Mouse (Mus musculus) hindbrain, embryonic 11.5 days (tissue): Measurements from ENCODE around the gene Hdgfl2. TPM values are rescaled to one million over a fixed set of nuclear protein-coding genes. Genes with fewer than 3 reads are reported as not detected.
"Not testable (repeated sequence)": the region's sequence is repeated elsewhere in the genome, so short reads cannot be mapped to it uniquely, and the experiment has no call there.

ENCODE experiments used
- ATAC-seq: fragments of 200-750 bp; cut with Nextera tagmentation; 2 replicates; pipeline ENCODE4 v1.8.0; 2017; ENCODE audit warnings: mild to moderate bottlenecking, moderate TSS enrichment, moderate library complexity; ENCODE audit not compliant: low FRiP score
- DNase-seq: peaks from one replicate; pipeline ENCODE4 v3.0.0-alpha.2; 2015; ENCODE audit warnings: low spot score
- H3K27ac ChIP-seq: fragments of 300-500 bp; sonication (generic); 2 replicates; pipeline ENCODE4 v1.5.1; 2014; ENCODE audit warnings: mild to moderate bottlenecking, low read depth, low read length
- H3K27me3 ChIP-seq: fragments of 300-500 bp; sonication (generic); 2 replicates; pipeline ENCODE4 v1.6.1; 2014; ENCODE audit warnings: mild to moderate bottlenecking, low read length, moderate library complexity, mixed read lengths; ENCODE audit not compliant: control insufficient read depth, insufficient read depth
- H3K36me3 ChIP-seq: fragments of 300-500 bp; sonication (generic); 2 replicates; pipeline ENCODE4 v1.6.1; 2014; ENCODE audit warnings: mild to moderate bottlenecking, low read length, moderate library complexity, mixed read lengths; ENCODE audit not compliant: control insufficient read depth, insufficient read depth
- H3K4me1 ChIP-seq: fragments of 300-500 bp; sonication (generic); replicated peaks from 2 replicates; pipeline ENCODE4 v1.6.1; 2014; ENCODE audit warnings: low read length, mixed read lengths; ENCODE audit not compliant: control insufficient read depth, insufficient read depth
- H3K4me2 ChIP-seq: fragments of 300-500 bp; sonication (generic); replicated peaks from 2 replicates; pipeline ENCODE4 v1.6.1; 2014; ENCODE audit warnings: mild to moderate bottlenecking, low read depth, low read length
- H3K4me3 ChIP-seq: fragments of 300-500 bp; sonication (generic); 2 replicates; pipeline ENCODE4 v1.5.1; 2014; ENCODE audit warnings: low read depth, low read length
- H3K9ac ChIP-seq: fragments of 300-500 bp; sonication (generic); 2 replicates; pipeline ENCODE4 v1.6.1; 2014; ENCODE audit warnings: low read depth, low read length
- H3K9me3 ChIP-seq: fragments of 300-500 bp; sonication (generic); 2 replicates; pipeline ENCODE4 v1.6.1; 2016; ENCODE audit warnings: low read length; ENCODE audit not compliant: control insufficient read depth
- WGBS: fragments of 180-500 bp; shearing (Covaris S2); extraction: QIAGEN DNeasy Blood & Tissue Kit; methylation state at CpG from one replicate; pipeline ENCODE4 v1.1.7; 2014; 5-methylcytosine and 5-hydroxymethylcytosine counted together
- polyA plus RNA-seq: library from polyadenylated mRNA; unstranded; fragments of >200 nt; fragmentation: Nextera tagmentation; extraction: Ambion mirVana; gene quantifications from 2 replicates; pipeline ENCODE4 v1.2.1, GENCODE M21; 2014

The Hdgfl2 gene
- polyA plus RNA-seq, 1 experiment from 2014 or later, result 100 TPM

GRCm38 (mm10) chr17:56106436-56106835, 27.0 kb downstream of the Hdgfl2 start:
- not testable (repeated sequence) for H3K4me3 ChIP-seq, H3K9me3 ChIP-seq, H3K27me3 ChIP-seq, H3K27ac ChIP-seq, H3K4me1 ChIP-seq, H3K9ac ChIP-seq, H3K4me2 ChIP-seq, ATAC-seq, H3K36me3 ChIP-seq, DNase-seq
- WGBS, result 94% methylated on average over 4 of the region's 4 CpGs

DNA sequence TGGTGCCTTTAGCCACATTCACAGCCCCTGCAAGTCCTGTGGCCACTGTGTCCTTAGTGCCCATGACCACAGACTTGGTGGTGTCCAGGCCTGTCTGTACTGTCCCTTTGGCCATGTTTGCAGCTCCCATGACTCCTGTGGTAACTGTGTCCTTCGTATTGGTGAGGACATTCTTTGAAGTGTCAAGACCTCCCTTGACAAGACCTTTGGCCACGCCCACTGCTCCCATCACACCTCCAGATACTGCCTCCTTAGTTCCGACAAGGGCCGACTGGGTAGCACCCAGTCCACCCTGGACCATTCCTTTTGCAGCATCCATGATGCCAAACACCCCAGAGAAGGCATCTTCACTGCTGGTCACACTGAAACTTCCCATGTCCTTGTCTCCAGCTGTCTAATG, 27.5 kb downstream of the Hdgfl2 start:
- no peaks in the 10 kb centered on the region for H3K27me3 ChIP-seq
- H3K4me1 ChIP-seq, result no peaks in the 10 kb centered on the region
- WGBS, result 80% methylated on average over 4 of the region's 4 CpGs
- H3K36me3 ChIP-seq, result peaks cover 4% of the 10 kb centered on the region; the same call in 1 of the 2 replicates
- no peak overlapping the region for H3K27ac ChIP-seq
- no peak overlapping the region for H3K4me2 ChIP-seq
- no peak overlapping the region for H3K4me3 ChIP-seq
- no peak overlapping the region for H3K9ac ChIP-seq
- no peak for ATAC-seq
- DNase-seq, result no peak
- H3K9me3 ChIP-seq, result no peaks in the 10 kb centered on the region

DNA sequence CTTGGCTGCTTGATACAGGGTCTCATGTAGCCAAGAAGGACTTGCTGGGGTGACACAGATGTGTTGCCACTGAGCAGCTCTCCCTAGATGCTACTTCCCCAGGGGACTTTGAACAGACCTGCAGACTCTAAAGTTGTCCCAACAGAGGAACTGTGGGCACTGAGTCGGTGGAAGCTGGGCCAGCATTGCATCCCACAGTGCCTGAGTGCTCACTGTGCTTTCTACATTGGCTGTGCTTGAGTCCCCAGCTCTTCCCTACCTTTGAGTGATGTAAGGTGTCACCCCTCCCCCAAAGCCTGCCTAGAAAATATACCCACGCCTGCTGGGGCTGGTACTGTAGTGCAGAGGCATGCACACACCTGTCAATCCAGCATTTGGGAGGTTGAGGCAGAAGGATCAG, 28.3 kb downstream of the Hdgfl2 start:
- H3K27ac ChIP-seq, result no peak overlapping the region
- WGBS, result 69% methylated on average over 2 of the region's 2 CpGs
- H3K36me3 ChIP-seq, result no peaks in the 10 kb centered on the region
- DNase-seq (no peak), ATAC-seq (no peak)
- H3K9ac ChIP-seq, result no peak overlapping the region
- H3K9me3 ChIP-seq, result no peaks in the 10 kb centered on the region
- H3K27me3 ChIP-seq, result no peaks in the 10 kb centered on the region
- no peaks in the 10 kb centered on the region for H3K4me1 ChIP-seq
- no peak overlapping the region for H3K4me2 ChIP-seq
- H3K4me3 ChIP-seq, result no peak overlapping the region

DNA sequence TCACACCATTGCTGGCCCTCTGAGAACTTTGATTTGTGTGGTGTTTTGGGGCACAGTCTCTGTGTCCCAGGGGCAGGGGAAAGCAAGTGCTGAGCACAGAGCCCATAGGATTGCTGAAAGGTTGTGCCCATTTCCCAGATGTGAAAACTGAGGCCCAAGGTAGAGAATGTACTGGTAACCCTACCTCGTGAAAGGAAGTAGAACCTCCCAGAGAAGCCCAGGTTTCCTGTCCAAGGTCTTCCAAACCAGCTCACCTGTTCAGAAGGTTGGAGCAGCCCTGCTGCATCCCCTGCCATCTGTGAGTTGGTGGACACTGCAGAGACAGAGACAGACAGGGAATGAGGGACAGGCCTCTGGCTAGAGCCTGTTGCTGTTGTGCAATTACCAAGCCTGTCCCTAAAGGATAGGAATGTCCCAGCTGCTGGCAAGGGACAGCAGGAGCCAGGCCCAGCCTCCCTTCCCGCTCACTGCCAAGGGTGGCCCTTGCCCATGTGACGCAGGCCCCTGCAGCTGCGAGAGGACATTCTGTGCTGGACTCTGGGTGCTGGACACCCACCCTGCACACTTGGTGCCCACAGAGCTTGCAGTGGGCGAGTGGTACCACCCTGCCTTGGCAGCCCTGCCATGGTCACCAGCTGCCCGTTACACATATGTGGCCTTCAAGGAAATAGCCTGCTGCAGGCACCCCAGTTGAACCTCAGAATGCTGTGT, 29.1 kb downstream of the Hdgfl2 start:
- H3K9me3 ChIP-seq, result no peaks in the 10 kb centered on the region
- no peak overlapping the region for H3K27ac ChIP-seq
- H3K27me3 ChIP-seq, result no peaks in the 10 kb centered on the region
- H3K4me2 ChIP-seq, result no peak overlapping the region
- no peaks in the 10 kb centered on the region for H3K36me3 ChIP-seq
- 77% methylated on average over 6 of the region's 6 CpGs for WGBS
- DNase-seq (no peak), ATAC-seq (no peak)
- no peak overlapping the region for H3K9ac ChIP-seq
- H3K4me3 ChIP-seq, result no peak overlapping the region
- H3K4me1 ChIP-seq, result no peaks in the 10 kb centered on the region

DNA sequence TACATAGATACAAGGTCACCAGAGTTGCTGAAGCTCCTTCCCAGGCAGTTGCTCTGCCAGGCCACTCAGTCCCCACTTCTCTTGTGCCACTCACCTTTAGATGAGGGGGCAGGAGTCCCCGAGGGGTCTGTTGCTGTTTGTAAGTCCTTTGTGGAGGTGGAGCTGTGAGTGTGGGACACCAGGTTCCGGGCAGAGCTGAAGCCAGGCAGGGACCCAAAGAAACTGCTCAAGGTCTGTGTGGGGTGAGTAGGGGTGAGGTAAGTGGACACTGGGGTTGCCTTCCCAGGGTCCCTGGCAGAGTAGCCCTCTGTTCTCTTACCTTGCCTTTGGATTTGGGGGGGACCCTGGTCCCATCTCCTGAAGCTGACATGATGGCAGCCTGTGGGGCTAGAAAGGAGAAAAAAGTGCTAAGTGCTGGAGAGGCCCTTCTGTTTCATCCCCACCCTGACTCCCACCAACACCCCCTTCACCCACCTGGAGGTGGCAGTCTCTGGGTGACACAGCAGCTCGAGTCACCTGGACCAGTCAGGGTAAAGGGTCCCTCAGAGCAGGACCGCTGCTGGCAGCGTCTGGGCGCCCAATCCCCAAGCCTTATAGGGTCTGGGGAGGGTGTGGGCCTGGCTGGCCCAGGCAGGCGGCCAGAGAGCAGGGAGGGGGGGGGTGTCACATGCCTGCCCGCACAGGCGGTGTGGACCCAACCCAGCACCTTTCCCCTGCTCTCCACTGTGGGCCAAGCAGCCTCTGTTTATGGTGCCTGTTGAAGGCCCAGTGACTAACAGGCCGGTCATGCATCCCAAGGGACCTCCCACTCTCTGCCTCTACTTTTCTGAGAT, 30.0 kb downstream of the Hdgfl2 start, which contains the start of gene Plin4:
TSS of gene Plin4 (minus strand) at position 585 of the 833 bp plus-strand sequence.
- ATAC-seq, result no peak
- H3K9me3 ChIP-seq, result no peaks in the 10 kb centered on the region
- H3K4me3 ChIP-seq, result no peak within 1 kb of the TSS
- no peak within 1 kb of the TSS for H3K4me2 ChIP-seq
- no peak within 1 kb of the TSS for H3K27ac ChIP-seq
- no peak within 1 kb of the TSS for H3K9ac ChIP-seq
- H3K36me3 ChIP-seq, result no peaks in the 10 kb centered on the region
- no peaks in the 10 kb centered on the region for H3K27me3 ChIP-seq
- DNase-seq, result no peak
- no peaks in the 10 kb centered on the region for H3K4me1 ChIP-seq
- WGBS, result 54% methylated on average over 9 of the region's 10 CpGs

- DNase-seq (no peak), ATAC-seq (no peak)
- Histone ChIP-seq H3K4me3 (no peak overlapping the region), H3K27me3 (no peaks in the 10 kb centered on the region), H3K9me3 (no peaks in the 10 kb centered on the region), H3K4me1 (no peaks in the 10 kb centered on the region), H3K4me2 (no peak overlapping the region), H3K27ac (no peak overlapping the region), H3K36me3 (no peaks in the 10 kb centered on the region), H3K9ac (no peak overlapping the region)
- WGBS, result 75% methylated on average over 4 of the region's 4 CpGs
These were observed 31.1 kb downstream of the Hdgfl2 start for GRCm38 (mm10) chr17:56110571-56110970.

- H3K4me1 ChIP-seq, result no peaks in the 10 kb centered on the region
- no peak overlapping the region for H3K27ac ChIP-seq
- ATAC-seq, result no peak
- no peak overlapping the region for H3K9ac ChIP-seq
- no peaks in the 10 kb centered on the region for H3K9me3 ChIP-seq
- no peak overlapping the region for H3K4me2 ChIP-seq
- no peak for DNase-seq
- H3K27me3 ChIP-seq, result no peaks in the 10 kb centered on the region
- H3K36me3 ChIP-seq, result no peaks in the 10 kb centered on the region
- WGBS, result 77% methylated on average over 1 of the region's 1 CpGs
- H3K4me3 ChIP-seq, result no peak overlapping the region
These were observed 31.6 kb downstream of the Hdgfl2 start for GRCm38 (mm10) chr17:56111021-56111420.

DNA sequence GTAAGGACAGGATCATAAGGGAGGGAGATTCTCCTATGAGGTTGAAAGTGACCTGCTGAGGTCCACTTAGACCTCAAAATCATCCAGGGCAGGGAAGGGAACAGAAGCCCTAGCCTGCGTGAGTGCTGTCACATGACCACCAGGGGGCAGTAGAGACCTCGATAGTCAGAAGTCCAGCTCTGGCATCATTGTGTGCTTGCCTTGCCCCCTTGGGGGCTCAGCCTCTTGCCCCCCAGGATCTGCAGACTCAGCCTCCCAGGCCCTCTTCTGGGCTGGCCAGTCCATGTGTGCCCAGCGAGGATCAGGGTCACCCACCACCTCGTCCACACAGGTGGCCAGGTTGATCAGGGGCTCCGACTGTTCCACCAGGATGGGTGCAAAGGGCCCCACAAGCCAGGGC, 32.4 kb downstream of the Hdgfl2 start:
- Histone ChIP-seq H3K27ac (no peak overlapping the region), H3K4me2 (no peak overlapping the region), H3K27me3 (no peaks in the 10 kb centered on the region), H3K36me3 (no peaks in the 10 kb centered on the region), H3K4me3 (no peak overlapping the region), H3K9ac (no peak overlapping the region), H3K9me3 (no peaks in the 10 kb centered on the region), H3K4me1 (no peaks in the 10 kb centered on the region)
- 38% methylated on average over 5 of the region's 5 CpGs for WGBS
- DNase-seq (peak; percentile 87), ATAC-seq (peak; percentile 47)
